Mouse (Mus musculus): ENCODE data around the gene Clip4.

Clip4 gene

GRCm38 (mm10) chr17:71872976-71873375 is 104.7 kb downstream of the Clip4 start:
- DNase-seq (ENCODE audit: low read depth), result peak; percentile 29

- peak; percentile 41 for DNase-seq (ENCODE audit: low read depth)
Observed at GRCm38 (mm10) chr17:71874077-71874476, 105.8 kb downstream of the Clip4 start.

- DNase-seq (ENCODE audit: low read depth), result no peak
Observed at GRCm38 (mm10) chr17:71874795-71875194, 106.5 kb downstream of the Clip4 start.

- DNase-seq (ENCODE audit: low read depth), result no peak
Observed at GRCm38 (mm10) chr17:71875492-71875891, 107.2 kb downstream of the Clip4 start.

- no peak for DNase-seq (ENCODE audit: low read depth)
Observed at GRCm38 (mm10) chr17:71881369-71881768, 113.1 kb downstream of the Clip4 start.

GRCm38 (mm10) chr17:71909107-71909506 is 140.8 kb downstream of the Clip4 start:
- peak; percentile 5 for DNase-seq (ENCODE audit: low read depth)

GRCm38 (mm10) chr17:71913188-71913587 is 144.9 kb downstream of the Clip4 start:
- peak; percentile 6 for DNase-seq (ENCODE audit: low read depth)

Data from c-Kit-positive CD71-negative TER-119-negative erythroid progenitor cells, embryonic 14.5 days (primary cell).